Mouse (Mus musculus) embryonic fibroblast, embryonic 13.5 days (primary cell): ENCODE data around the gene Egfem1.

ENCODE experiments used
- CTCF ChIP-seq: IDR thresholded peaks from 2 replicates; pipeline ENCODE4 v1.5.1; 2011; ENCODE audit warnings: mild to moderate bottlenecking, control low read depth, low read length, moderate library complexity, borderline replicate concordance; ENCODE audit not compliant: insufficient read depth
- POLR2A ChIP-seq: IDR thresholded peaks from 2 replicates; pipeline ENCODE4 v1.6.1; 2011; ENCODE audit warnings: low read depth, mild to moderate bottlenecking, control low read depth, low read length, moderate library complexity

DNA sequence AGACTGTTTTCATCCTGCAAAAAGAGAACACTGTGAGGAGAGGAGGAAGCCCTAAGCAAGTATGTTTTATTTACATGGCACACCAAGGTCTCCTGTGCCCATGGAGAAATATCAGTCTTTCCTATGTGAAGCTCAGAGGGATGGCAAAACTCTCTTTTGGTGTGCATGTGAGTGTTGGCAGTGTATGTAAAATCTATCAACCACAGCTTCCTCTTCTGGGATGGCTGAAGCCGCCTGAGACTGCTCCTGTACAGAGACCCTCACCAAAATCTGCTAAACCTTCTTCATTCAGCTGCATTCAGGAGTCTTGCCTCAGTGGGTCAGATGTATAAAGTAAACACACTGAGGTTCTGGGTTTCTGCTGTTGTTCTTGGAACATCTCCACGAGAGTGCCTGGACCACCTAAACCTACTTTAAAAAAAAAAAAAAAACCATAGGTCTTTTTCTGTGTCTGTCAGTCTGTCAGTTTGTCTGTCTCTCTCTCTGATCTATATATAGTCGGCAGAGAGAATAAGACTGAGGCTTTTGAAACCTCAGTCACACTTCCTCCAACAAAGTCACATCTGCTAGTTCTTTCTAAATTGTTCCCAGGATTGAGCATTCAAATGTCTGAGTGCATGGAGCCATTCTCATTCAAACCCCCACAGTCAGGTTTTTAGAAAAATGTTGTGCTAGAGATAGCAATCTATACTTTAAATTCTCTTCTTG lies 24.3 kb downstream of the Egfem1 start:
- no peak for TF ChIP-seq POLR2A
- TF ChIP-seq CTCF = no peak
